Mouse (Mus musculus) hindbrain, embryonic 14.5 days (tissue): ENCODE results near the gene Lypd1. TPM values are rescaled to one million over a fixed set of nuclear protein-coding genes. Genes with fewer than 3 reads are reported as not detected.

Experiments used
- ATAC-seq: fragments of 200-750 bp; cut with Nextera tagmentation; 2 replicates; pipeline ENCODE4 v1.8.0; 2017; ENCODE audit warnings: moderate number of reproducible peaks, mild to moderate bottlenecking, moderate TSS enrichment, moderate library complexity; ENCODE audit not compliant: low FRiP score
- DNase-seq: peaks from one replicate; pipeline ENCODE4 v3.0.0-alpha.2; 2015; ENCODE audit warnings: low spot score
- H3K27ac ChIP-seq: fragments of 300-500 bp; sonication (generic); 2 replicates; pipeline ENCODE4 v1.5.1; 2014; ENCODE audit warnings: mild to moderate bottlenecking, moderate library complexity
- H3K27me3 ChIP-seq: fragments of 300-500 bp; sonication (generic); 2 replicates; pipeline ENCODE4 v1.6.1; 2014; ENCODE audit warnings: mild to moderate bottlenecking, low read length, mixed read lengths; ENCODE audit not compliant: control insufficient read depth, insufficient read depth
- H3K36me3 ChIP-seq: fragments of 300-500 bp; sonication (generic); replicated peaks from 2 replicates; pipeline ENCODE4 v1.6.1; 2014; ENCODE audit not compliant: control insufficient read depth, insufficient read depth
- H3K4me1 ChIP-seq: fragments of 300-500 bp; sonication (generic); replicated peaks from 2 replicates; pipeline ENCODE4 v1.6.1; 2014; ENCODE audit warnings: antibody characterized with exemption, low read length, mixed read lengths; ENCODE audit not compliant: control insufficient read depth, insufficient read depth
- H3K4me2 ChIP-seq: fragments of 300-500 bp; sonication (generic); replicated peaks from 2 replicates; pipeline ENCODE4 v1.6.1; 2014; ENCODE audit warnings: mild to moderate bottlenecking, moderate library complexity
- H3K4me3 ChIP-seq: fragments of 300-500 bp; sonication (generic); replicated peaks from 2 replicates; pipeline ENCODE4 v1.5.1; 2014; ENCODE audit warnings: mild to moderate bottlenecking, low read length
- H3K9ac ChIP-seq: fragments of 300-500 bp; sonication (generic); 2 replicates; pipeline ENCODE4 v1.6.1; 2014
- H3K9me3 ChIP-seq: fragments of 300-500 bp; sonication (generic); 2 replicates; pipeline ENCODE4 v1.6.1; 2016; ENCODE audit warnings: low read length; ENCODE audit not compliant: control insufficient read depth
- WGBS: fragments of 180-500 bp; shearing (Covaris S2); extraction: QIAGEN DNeasy Blood & Tissue Kit; methylation state at CpG from one replicate; pipeline ENCODE4 v1.1.7; 2014; 5-methylcytosine and 5-hydroxymethylcytosine counted together
- polyA plus RNA-seq: library from polyadenylated mRNA; unstranded; fragments of >200 nt; fragmentation: Nextera tagmentation; extraction: Ambion mirVana; gene quantifications from 2 replicates; pipeline ENCODE4 v1.2.1, GENCODE M21; 2014

The Lypd1 gene
- 70.4 and 88.9 TPM in 2 replicates for polyA plus RNA-seq

DNA sequence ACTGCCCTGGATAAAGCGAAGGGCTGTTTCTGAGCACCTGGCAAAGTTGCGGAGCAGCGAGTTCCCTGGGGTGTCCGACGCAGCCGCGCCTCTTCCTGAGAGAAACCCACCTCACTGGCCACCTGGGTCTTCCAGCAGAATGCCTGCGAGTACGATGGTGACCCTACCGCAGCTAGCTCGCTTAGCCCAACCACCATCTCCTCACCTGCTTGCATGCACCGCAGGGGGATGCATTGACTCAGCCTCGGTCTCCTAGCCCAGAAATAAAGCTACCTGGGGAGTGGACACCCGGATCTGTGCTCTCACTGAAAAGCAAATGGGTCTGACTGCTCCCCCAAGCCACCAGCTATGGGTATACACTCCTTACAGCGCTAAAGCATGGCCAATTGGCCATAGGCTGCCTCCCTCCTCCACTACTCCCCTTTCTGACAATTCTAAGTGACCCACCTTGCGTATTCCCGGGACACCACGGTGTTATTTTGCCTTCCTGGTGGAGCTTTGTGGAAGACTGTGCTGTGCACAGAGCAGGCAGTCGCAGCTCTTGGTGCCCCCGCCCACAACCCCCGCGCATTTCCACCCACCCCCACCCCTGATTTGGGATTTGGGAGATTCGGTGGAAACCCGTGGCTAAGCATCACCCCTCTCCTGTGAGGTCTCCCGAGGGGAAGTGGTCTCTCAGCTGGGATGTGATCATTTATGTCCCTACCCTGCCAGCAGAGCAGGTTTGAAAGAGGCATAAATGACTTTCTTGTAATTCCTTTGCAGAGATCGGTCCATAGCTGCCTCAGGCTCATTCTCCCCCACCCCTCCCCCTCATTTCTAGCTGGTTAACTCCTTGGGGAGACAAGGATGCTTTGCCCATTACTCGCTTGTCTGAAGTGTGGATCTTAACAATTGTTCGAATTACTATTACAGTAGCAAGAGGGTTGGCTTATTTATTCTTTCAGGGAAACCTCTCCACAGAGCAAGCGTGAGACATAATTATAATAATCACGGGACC is at the start of gene Lypd1:
TSS of gene Lypd1 (minus strand) at position 501 of the 1,000 bp plus-strand sequence.
- peak within 1 kb of the TSS; percentile 70 for H3K27ac ChIP-seq
- 5% methylated on average over 30 of the region's 30 CpGs for WGBS
- 0 out of 2 replicates have a peak, but pooled peaks have one; percentile 22 for ATAC-seq

DNA sequence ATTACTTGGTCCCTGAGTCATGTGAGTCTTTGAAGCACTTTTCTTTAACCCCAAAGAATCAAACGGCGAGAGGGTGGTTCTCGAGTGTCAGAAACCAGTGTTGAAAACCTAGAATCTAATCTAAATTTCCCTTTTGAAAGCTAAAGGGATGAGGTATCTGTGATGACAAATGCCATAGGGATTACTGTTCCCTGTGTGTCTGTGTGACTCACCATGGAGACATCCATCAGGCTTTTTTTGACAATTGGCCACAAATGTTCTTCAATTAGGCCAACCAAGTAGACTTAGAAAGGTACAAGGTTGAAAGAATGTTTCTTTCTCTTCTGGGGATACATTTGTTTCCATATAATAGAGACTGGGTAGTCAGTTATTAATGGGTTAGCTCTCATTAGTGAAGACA is 38.1 kb upstream of the Lypd1 start:
- no peak overlapping the region for H3K27ac ChIP-seq
- no peaks in the 10 kb centered on the region for H3K27me3 ChIP-seq
- no peak overlapping the region for H3K4me2 ChIP-seq
- ATAC-seq, result no peak
- DNase-seq, result no peak
- H3K4me3 ChIP-seq, result no peak overlapping the region
- WGBS, result 89% methylated on average over 3 of the region's 3 CpGs
- H3K9me3 ChIP-seq, result no peaks in the 10 kb centered on the region
- no peaks in the 10 kb centered on the region for H3K4me1 ChIP-seq
- H3K9ac ChIP-seq, result no peak overlapping the region
- no peaks in the 10 kb centered on the region for H3K36me3 ChIP-seq

More for the DNA sequence above, at the start of gene Lypd1:
- Histone ChIP-seq H3K9ac (peak within 1 kb of the TSS; percentile 75), H3K4me2 (peak within 1 kb of the TSS; percentile 100), H3K4me1 (peaks cover 26% of the 10 kb centered on the region), H3K9me3 (no peaks in the 10 kb centered on the region), H3K27me3 (peaks cover 13% of the 10 kb centered on the region), H3K36me3 (no peaks in the 10 kb centered on the region), H3K4me3 (peak within 1 kb of the TSS; percentile 59)
- DNase-seq, result no peak

- H3K9me3 ChIP-seq, result no peaks in the 10 kb centered on the region
- H3K4me2 ChIP-seq, result no peak overlapping the region
- H3K9ac ChIP-seq, result no peak overlapping the region
- DNase-seq, result no peak
- H3K4me3 ChIP-seq, result no peak overlapping the region
- no peaks in the 10 kb centered on the region for H3K4me1 ChIP-seq
- H3K27ac ChIP-seq, result no peak overlapping the region
- 77% methylated on average over 6 of the region's 6 CpGs for WGBS
- ATAC-seq, result no peak
- H3K36me3 ChIP-seq, result no peaks in the 10 kb centered on the region
- H3K27me3 ChIP-seq, result no peaks in the 10 kb centered on the region
Measured at GRCm38 (mm10) chr1:125949076-125949475, 36.2 kb upstream of the Lypd1 start.

- no peak for DNase-seq
- WGBS, result 72% methylated on average over 9 of the region's 9 CpGs
Measured at GRCm38 (mm10) chr1:125945136-125945535, 32.2 kb upstream of the Lypd1 start.

DNA sequence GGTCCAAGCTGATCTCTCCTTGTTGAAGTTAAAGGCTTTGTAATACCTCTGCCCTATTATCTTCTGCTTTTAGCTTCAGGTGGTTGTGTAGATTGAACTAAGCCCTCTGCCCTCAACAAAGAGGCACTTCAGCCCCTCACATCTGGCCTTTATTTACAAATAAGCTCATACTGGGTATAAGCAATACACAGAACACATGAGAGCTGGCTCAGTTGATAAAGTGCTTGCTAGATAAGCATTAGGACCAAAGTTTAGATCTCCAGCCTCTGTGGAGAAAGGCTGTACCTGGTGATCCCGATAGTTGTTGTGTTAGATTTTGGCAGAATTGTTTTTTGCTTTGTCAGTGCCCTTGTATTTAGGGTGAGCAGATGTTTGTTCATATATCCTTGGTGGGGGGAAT is 30.4 kb upstream of the Lypd1 start:
- H3K27me3 ChIP-seq, result no peaks in the 10 kb centered on the region
- H3K9me3 ChIP-seq, result no peaks in the 10 kb centered on the region
- ATAC-seq (no peak), DNase-seq (no peak)
- no peak overlapping the region for H3K9ac ChIP-seq
- H3K4me1 ChIP-seq, result no peaks in the 10 kb centered on the region
- H3K27ac ChIP-seq, result no peak overlapping the region
- H3K36me3 ChIP-seq, result no peaks in the 10 kb centered on the region
- WGBS, result 98% methylated on average over 1 of the region's 1 CpGs
- H3K4me2 ChIP-seq, result no peak overlapping the region
- no peak overlapping the region for H3K4me3 ChIP-seq

More at GRCm38 (mm10) chr1:125945136-125945535, 32.2 kb upstream of the Lypd1 start:
- Histone ChIP-seq H3K4me3 (no peak overlapping the region), H3K27me3 (no peaks in the 10 kb centered on the region), H3K27ac (no peak overlapping the region), H3K36me3 (no peaks in the 10 kb centered on the region), H3K4me1 (no peaks in the 10 kb centered on the region), H3K9ac (no peak overlapping the region), H3K9me3 (no peaks in the 10 kb centered on the region), H3K4me2 (no peak overlapping the region)
- no peak for ATAC-seq

DNA sequence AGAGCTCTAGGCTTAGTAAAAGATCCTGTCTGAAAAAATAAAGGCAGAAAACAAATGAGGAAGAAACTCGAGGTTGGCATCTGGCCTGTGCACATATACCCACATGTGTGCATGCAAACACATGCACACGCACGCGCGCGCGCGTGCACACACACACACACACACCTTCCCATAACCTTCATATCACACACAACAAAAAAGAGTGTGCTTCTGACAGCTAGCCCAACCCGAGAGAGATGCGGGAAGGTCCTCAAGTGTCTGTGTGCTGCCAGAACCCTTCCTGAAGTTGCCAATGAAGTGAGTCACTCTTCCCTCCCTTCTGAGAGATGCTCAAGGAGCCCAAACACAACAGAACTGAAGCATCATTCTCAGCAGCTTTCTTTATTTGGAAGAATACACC is 12.6 kb upstream of the Lypd1 start:
- no peak overlapping the region for H3K4me2 ChIP-seq

GRCm38 (mm10) chr1:125923062-125923461 is 10.2 kb upstream of the Lypd1 start:
- Histone ChIP-seq H3K27ac (no peak overlapping the region), H3K9ac (no peak overlapping the region), H3K27me3 (no peaks in the 10 kb centered on the region), H3K4me3 (no peak overlapping the region), H3K4me1 (no peaks in the 10 kb centered on the region), H3K9me3 (peaks cover 17% of the 10 kb centered on the region), H3K36me3 (no peaks in the 10 kb centered on the region), H3K4me2 (no peak overlapping the region)
- DNase-seq, result peak; percentile 50
- ATAC-seq, result no peak
- WGBS, result 77% methylated on average over 2 of the region's 2 CpGs

More for the DNA sequence above, 12.6 kb upstream of the Lypd1 start:
- Histone ChIP-seq H3K36me3 (no peaks in the 10 kb centered on the region), H3K4me3 (no peak overlapping the region), H3K9ac (no peak overlapping the region), H3K27me3 (no peaks in the 10 kb centered on the region), H3K4me1 (no peaks in the 10 kb centered on the region), H3K27ac (no peak overlapping the region), H3K9me3 (peaks cover under 1% of the 10 kb centered on the region; the same call in 1 of the 2 replicates)
- no peak for ATAC-seq
- 95% methylated on average over 10 of the region's 10 CpGs for WGBS
- DNase-seq, result no peak

- no peak overlapping the region for H3K9ac ChIP-seq
- no peak overlapping the region for H3K4me2 ChIP-seq
- DNase-seq, result no peak
Measured at GRCm38 (mm10) chr1:125920696-125921095, 7.8 kb upstream of the Lypd1 start.

DNA sequence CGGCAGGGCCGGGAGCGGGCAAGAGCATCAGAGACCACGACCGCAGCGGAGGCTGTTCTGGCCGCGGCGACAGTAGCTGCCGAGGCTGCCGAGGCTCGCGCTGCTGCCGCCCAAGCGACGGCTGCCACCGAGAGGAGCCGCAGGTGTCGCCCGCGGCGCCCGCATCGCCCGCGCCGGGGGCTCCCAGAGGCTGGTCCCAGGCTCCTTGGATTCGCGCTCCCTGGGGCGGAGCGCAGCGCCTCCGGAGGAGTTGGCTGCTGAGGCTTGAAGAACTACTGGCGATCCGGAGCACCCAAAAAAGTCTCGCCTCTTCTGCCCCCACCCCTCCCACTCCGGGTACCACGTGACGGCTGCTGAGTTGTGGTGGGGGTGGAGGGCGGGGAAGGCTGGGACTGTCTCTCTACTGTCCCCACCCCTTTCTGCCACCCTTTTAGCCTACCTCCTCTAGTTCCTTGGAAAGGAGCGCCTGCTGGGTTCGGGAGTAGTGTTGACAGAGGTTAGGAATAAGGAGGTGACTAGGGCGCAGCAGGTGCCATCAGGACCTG is 928 bp downstream of the Lypd1 start:
- under 1% methylated on average over 43 of the region's 43 CpGs for WGBS

More at GRCm38 (mm10) chr1:125920696-125921095, 7.8 kb upstream of the Lypd1 start:
- Histone ChIP-seq H3K9me3 (peaks cover 17% of the 10 kb centered on the region), H3K27ac (no peak overlapping the region), H3K27me3 (no peaks in the 10 kb centered on the region), H3K4me1 (no peaks in the 10 kb centered on the region), H3K4me3 (no peak overlapping the region), H3K36me3 (no peaks in the 10 kb centered on the region)
- 93% methylated on average over 3 of the region's 3 CpGs for whole genome bisulfite sequencing
- no peak for ATAC-seq

More for the DNA sequence above, 928 bp downstream of the Lypd1 start:
- DNase-seq (peak; percentile 38), ATAC-seq (peak; percentile 75)
- Histone ChIP-seq H3K36me3 (no peaks in the 10 kb centered on the region), H3K4me1 (peaks cover 26% of the 10 kb centered on the region), H3K9me3 (no peaks in the 10 kb centered on the region), H3K27me3 (peaks cover 13% of the 10 kb centered on the region), H3K4me2 (peak overlapping the region; percentile 100), H3K4me3 (peak overlapping the region; percentile 59), H3K9ac (peak overlapping the region; percentile 75), H3K27ac (peak overlapping the region; percentile 74)
